In the genomic region with DNA sequence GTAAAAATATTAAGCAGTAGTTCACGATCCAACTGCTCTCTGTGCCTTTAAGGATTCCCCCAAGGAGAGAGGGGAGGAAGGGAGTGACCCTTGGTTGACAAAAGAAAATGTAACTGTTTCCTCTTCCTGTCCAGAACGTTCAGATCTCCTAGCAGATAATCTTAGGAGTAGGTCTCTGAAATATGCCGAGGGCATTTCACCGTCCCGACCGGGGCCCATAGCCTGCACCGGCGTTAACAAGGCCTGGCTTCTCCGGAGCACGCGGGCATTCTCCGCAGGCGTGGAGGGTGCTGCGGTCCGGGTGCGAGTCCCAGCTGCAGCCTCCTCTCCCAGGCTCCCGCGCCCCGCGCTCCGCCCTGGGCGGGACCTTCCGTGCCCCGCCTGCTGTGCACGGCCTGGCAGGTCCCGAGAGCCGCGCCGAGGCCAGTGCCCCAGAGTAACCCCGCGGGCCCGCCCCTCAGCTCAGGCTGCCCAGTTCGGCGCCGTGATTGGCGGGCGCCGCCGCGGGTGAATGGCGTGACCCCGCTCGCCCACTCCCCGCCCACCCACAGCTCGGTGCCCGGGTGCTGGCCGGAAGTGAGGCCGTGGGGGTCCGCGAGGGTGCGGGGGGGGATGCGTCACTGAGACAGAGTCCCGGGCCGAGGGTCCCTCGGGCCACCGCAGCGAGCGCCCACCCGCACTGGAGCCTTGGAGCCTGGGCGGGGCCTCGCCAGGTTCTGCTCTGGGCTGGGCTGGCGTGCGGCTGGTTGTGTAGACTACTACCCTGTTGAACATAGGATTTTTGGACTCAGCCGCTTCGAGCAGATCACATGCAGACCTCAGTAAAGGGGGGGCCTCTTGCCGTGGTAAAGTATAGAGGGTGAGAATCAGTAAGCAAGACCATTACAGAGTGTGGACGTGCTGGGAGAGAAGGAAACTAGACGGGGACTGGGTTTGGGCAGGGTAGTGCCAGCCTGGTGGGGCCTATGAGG, we compare ENCODE assay signal across 8 mouse cellular contexts. TPM values are rescaled to one million over a fixed set of nuclear protein-coding genes. Genes with fewer than 3 reads are reported as not detected.
DNase-seq lines count a peak whose midpoint lies in the region; ATAC-seq and TF ChIP-seq lines count a peak whose summit lies in the region.

No protein-coding gene starts in this region.

- H3K36me3 ChIP-seq in CH12.LX (replicated peaks in 1 of 2; ENCODE audit: control insufficient read depth in 1 of 2, insufficient read depth in 1 of 2, low read length in 1 of 2): no peaks in the 10 kb centered on the region
- H3K36me3 ChIP-seq in forebrain, embryonic 11.5 days (ENCODE audit: control insufficient read depth, insufficient read depth, low read length): no peaks in the 10 kb centered on the region
- no peaks in the 10 kb centered on the region for H3K36me3 ChIP-seq in heart, embryonic 16.5 days (ENCODE audit: control insufficient read depth, insufficient read depth)
- H3K36me3 ChIP-seq in liver, embryonic 13.5 days: no peaks in the 10 kb centered on the region
- no peaks in the 10 kb centered on the region for H3K36me3 ChIP-seq in stomach, embryonic 14.5 days (ENCODE audit: control insufficient read depth, insufficient read depth, low read length)

- peak; percentile 98 for ATAC-seq in forebrain, embryonic 11.5 days (replicated peaks; ENCODE audit: low FRiP score)
- ATAC-seq in heart, embryonic 16.5 days (replicated peaks; ENCODE audit: extremely low read depth, insufficient read depth, low FRiP score): peak; percentile 99
- ATAC-seq in liver, embryonic 13.5 days (ENCODE audit: low read depth): peak; percentile 99
- peak; percentile 99 for ATAC-seq in stomach, embryonic 14.5 days (ENCODE audit: insufficient number of reproducible peaks, insufficient read depth, low FRiP score, low read depth)

- TF ChIP-seq RAD21 in CH12.LX (IDR thresholded peaks at IDR 0.05; ENCODE audit: low read depth, low read length): no peak; the same call in 1 of the 2 replicates

- WGBS in forebrain, embryonic 11.5 days: under 1% methylated on average over 68 of the region's 68 CpGs
- under 1% methylated on average over 68 of the region's 68 CpGs for WGBS in heart, embryonic 16.5 days
- WGBS in liver, embryonic 13.5 days (ENCODE audit: insufficient replicate concordance): under 1% methylated on average over 66 of the region's 68 CpGs
- WGBS in stomach, embryonic 14.5 days: under 1% methylated on average over 67 of the region's 68 CpGs

- dilution Hi-C loops in CH12.LX (cut with MboI; ENCODE audit: extremely low pct_ligation_motif_present, extremely low pct_unique_long_range_greater_than_20kb, low sequenced_read_pairs): no loop called here

- peak overlapping the region; percentile 59 to 98 (median 73) for H3K4me3 ChIP-seq in CH12.LX (replicated peaks in 1 of 3; ENCODE audit: low read depth in 2 of 3, low read length in 2 of 3, poor library complexity in 1 of 3)
- H3K4me3 ChIP-seq in forebrain, embryonic 11.5 days (ENCODE audit: low read depth, low read length): peak overlapping the region; percentile 59
- H3K4me3 ChIP-seq in heart, embryonic 16.5 days (ENCODE audit: low read length): peak overlapping the region; percentile 73
- peak overlapping the region; percentile 70 for H3K4me3 ChIP-seq in liver, embryonic 13.5 days (replicated peaks)
- peak overlapping the region; percentile 68 for H3K4me3 ChIP-seq in stomach, embryonic 14.5 days (ENCODE audit: low read depth, low read length)

- no peaks in the 10 kb centered on the region for H3K9me3 ChIP-seq in CH12.LX (replicated peaks; ENCODE audit: low read length)
- no peaks in the 10 kb centered on the region for H3K9me3 ChIP-seq in forebrain, embryonic 11.5 days (ENCODE audit: control insufficient read depth, low read length)
- H3K9me3 ChIP-seq in heart, embryonic 16.5 days (replicated peaks; ENCODE audit: control insufficient read depth, low read length): no peaks in the 10 kb centered on the region
- no peaks in the 10 kb centered on the region for H3K9me3 ChIP-seq in liver, embryonic 13.5 days (replicated peaks)
- no peaks in the 10 kb centered on the region; the same call in 1 of the 2 replicates for H3K9me3 ChIP-seq in stomach, embryonic 14.5 days (ENCODE audit: control insufficient read depth, low read depth, low read length)

- TF ChIP-seq CTCF in CH12.LX (conservative IDR thresholded peaks at IDR 0.05 in 1 of 2, IDR thresholded peaks at IDR 0.05 in 1 of 2; ENCODE audit: low read depth in 2 of 2, low read length in 2 of 2): no peak

- TF ChIP-seq EP300 in CH12.LX (IDR thresholded peaks at IDR 0.05; ENCODE audit: low read length): no peak

- peaks cover 7% of the 10 kb centered on the region for H3K79me2 ChIP-seq in CH12.LX (replicated peaks; ENCODE audit: control insufficient read depth, extremely low read depth, insufficient read depth, poor library complexity, severe bottlenecking)

- peak overlapping the region; percentile 85 for H3K4me2 ChIP-seq in CH12.LX (ENCODE audit: insufficient read depth, low read depth, poor library complexity, severe bottlenecking)
- H3K4me2 ChIP-seq in forebrain, embryonic 11.5 days (ENCODE audit: low read depth, low read length, severe bottlenecking): peak overlapping the region; percentile 67
- H3K4me2 ChIP-seq in heart, embryonic 16.5 days (ENCODE audit: low read depth, low read length): peak overlapping the region; percentile 69
- H3K4me2 ChIP-seq in liver, embryonic 13.5 days: peak overlapping the region; percentile 85
- H3K4me2 ChIP-seq in stomach, embryonic 14.5 days (replicated peaks; ENCODE audit: low read depth, low read length): peak overlapping the region; percentile 50

- no peaks in the 10 kb centered on the region for H3K27me3 ChIP-seq in CH12.LX (replicated peaks)
- H3K27me3 ChIP-seq in forebrain, embryonic 11.5 days (ENCODE audit: control insufficient read depth, insufficient read depth, low read length): no peaks in the 10 kb centered on the region
- H3K27me3 ChIP-seq in heart, embryonic 16.5 days (ENCODE audit: control insufficient read depth, insufficient read depth, low read length): no peaks in the 10 kb centered on the region
- no peaks in the 10 kb centered on the region for H3K27me3 ChIP-seq in liver, embryonic 13.5 days
- H3K27me3 ChIP-seq in stomach, embryonic 14.5 days (ENCODE audit: control insufficient read depth, insufficient read depth, low read length): no peaks in the 10 kb centered on the region

- in situ Hi-C loops in CH12.LX (cut with MboI; ENCODE audit: low pct_ligation_motif_present, low pct_unique_long_range_greater_than_20kb, low sequenced_read_pairs): loop anchor here (5.0 kb wide), 1 partner anchor 83 kb away; no protein-coding TSS in a partner anchor

- peak; percentile 88 for TF ChIP-seq POLR2A in CH12.LX (IDR thresholded peaks at IDR 0.05; ENCODE audit: low read depth, low read length)

- H3K9ac ChIP-seq in CH12.LX (ENCODE audit: insufficient read depth, low read depth): peak overlapping the region; percentile 100
- peak overlapping the region; percentile 81 for H3K9ac ChIP-seq in forebrain, embryonic 11.5 days (ENCODE audit: low read length)
- peak overlapping the region; percentile 84 for H3K9ac ChIP-seq in heart, embryonic 16.5 days (ENCODE audit: low read length)
- H3K9ac ChIP-seq in liver, embryonic 13.5 days: peak overlapping the region; percentile 72
- peak overlapping the region; percentile 43 for H3K9ac ChIP-seq in stomach, embryonic 14.5 days (replicated peaks; ENCODE audit: low read depth, low read length)

- H3K27ac ChIP-seq in CH12.LX (ENCODE audit: insufficient read depth, low read depth): peak overlapping the region; percentile 96
- peak overlapping the region; percentile 86 for H3K27ac ChIP-seq in forebrain, embryonic 11.5 days (ENCODE audit: low read depth, low read length)
- H3K27ac ChIP-seq in heart, embryonic 16.5 days (ENCODE audit: low read length): peak overlapping the region; percentile 94
- H3K27ac ChIP-seq in liver, embryonic 13.5 days: peak overlapping the region; percentile 82
- peak overlapping the region; percentile 96 for H3K27ac ChIP-seq in stomach, embryonic 14.5 days (ENCODE audit: low read length)

- DNase-seq in CH12.LX (ENCODE audit: extremely low read depth): peak; percentile 89
- peak; percentile 80 for DNase-seq in c-Kit-positive CD71-positive TER-119-negative erythroid progenitor cells, embryonic 14.5 days (ENCODE audit: low read depth)
- peak; percentile 94 for DNase-seq in forebrain, embryonic 11.5 days (ENCODE audit: low spot score)
- peak; percentile 95 to 99 for DNase-seq in kidney, postnatal 25 days
- peak; percentile 86 for DNase-seq in liver, embryonic 13.5 days
- DNase-seq in natural killer cell, adult 2 months (ENCODE audit: low spot score in 2 of 2): peak; percentile 89

- peaks cover 8 to 41% of the 10 kb centered on the region in 2 experiments for H3K4me1 ChIP-seq in CH12.LX (ENCODE audit: control insufficient read depth in 1 of 2, insufficient read depth in 2 of 2)
- no peaks in the 10 kb centered on the region; the same call in 1 of the 2 replicates for H3K4me1 ChIP-seq in forebrain, embryonic 11.5 days (replicated peaks; ENCODE audit: control insufficient read depth, insufficient read depth, low read length)
- H3K4me1 ChIP-seq in heart, embryonic 16.5 days (ENCODE audit: control insufficient read depth, insufficient read depth, low read length): peaks cover 14% of the 10 kb centered on the region
- H3K4me1 ChIP-seq in liver, embryonic 13.5 days (replicated peaks): peaks cover 34% of the 10 kb centered on the region
- peaks cover 15% of the 10 kb centered on the region; the same call in 1 of the 2 replicates for H3K4me1 ChIP-seq in stomach, embryonic 14.5 days (ENCODE audit: control insufficient read depth, insufficient read depth, low read length)

TF ChIP-seq in CH12.LX, 34 proteins besides CTCF, POLR2A, EP300 and RAD21 (continues in another document):
- TF ChIP-seq ETS1 (conservative IDR thresholded peaks at IDR 0.05; ENCODE audit: low read depth, low read length): peak; percentile 5; the same call in 1 of the 2 replicates
- 0 out of 2 replicates have a peak, but pooled peaks have one; percentile 21 for TF ChIP-seq TBP (conservative IDR thresholded peaks at IDR 0.05; ENCODE audit: low read depth, low read length)
- TF ChIP-seq CHD2 (IDR thresholded peaks at IDR 0.05; ENCODE audit: low read length): peak; percentile 8; the same call in 1 of the 2 replicates
- no peak for TF ChIP-seq NRF1 (IDR thresholded peaks at IDR 0.05; ENCODE audit: low read depth, low read length)
- TF ChIP-seq JUND (conservative IDR thresholded peaks at IDR 0.05; ENCODE audit: low read depth, low read length): no peak
- TF ChIP-seq SMC3 (IDR thresholded peaks at IDR 0.05; ENCODE audit: low read depth, low read length): no peak
- TF ChIP-seq E2F4 (IDR thresholded peaks at IDR 0.05; ENCODE audit: insufficient replicate concordance, low read depth, low read length): no peak

RNA-seq across cellular contexts. Expression of a gene that starts 6.6 kb away (rescaled TPM):
- 44.0 TPM in 2 replicates for total RNA-seq in CH12.LX (2012; rRNA removed)
- total RNA-seq in CH12.LX (2014; rRNA removed): 122 and 123 TPM in 2 replicates
- 62.2 and 63.0 TPM in 2 replicates for polyA plus RNA-seq in CH12.LX (2012; ENCODE audit: insufficient read length, low read depth)
- 97.8 and 101 TPM in 2 replicates for polyA plus RNA-seq in forebrain, embryonic 11.5 days (2014; fragmentation: Nextera tagmentation; extraction: Ambion mirVana)
- polyA plus RNA-seq in heart, embryonic 16.5 days (2015; fragmentation: Nextera tagmentation; extraction: Ambion mirVana): 62.2 and 67.3 TPM in 2 replicates
- polyA plus RNA-seq in liver, embryonic 13.5 days (2015; fragmentation: Nextera tagmentation; extraction: Ambion mirVana): 21.2 and 25.7 TPM in 2 replicates
- polyA plus RNA-seq in stomach, embryonic 14.5 days (2014; fragmentation: Nextera tagmentation; extraction: Ambion mirVana): 85.4 and 89.1 TPM in 2 replicates

Comparison
In these comparisons a context has a peak if more than half of its experiments do, and no peak if none do; other contexts are left out.
1. Peak in every context shown above with its lines: DNase-seq, ATAC-seq, H3K4me3 ChIP-seq and H3K27ac ChIP-seq.
2. H3K9ac ChIP-seq: peak in every context shown above with its lines; median percentile 100 in CH12.LX; 84 in heart, embryonic 16.5 days; 81 in forebrain, embryonic 11.5 days; 72 in liver, embryonic 13.5 days; 43 in stomach, embryonic 14.5 days.